Mouse (Mus musculus) spleen, adult 2 months (tissue): ENCODE measurements around the gene Cpeb4.

Experiments used
- CTCF ChIP-seq: fragments of 200-500 bp; IDR thresholded peaks from 2 replicates; pipeline ENCODE4 v1.5.1; 2011; ENCODE audit warnings: mild to moderate bottlenecking, inconsistent platforms; ENCODE audit not compliant: insufficient read depth, insufficient read length, insufficient replicate concordance; ENCODE audit errors: extremely low read depth
- POLR2A ChIP-seq: fragments of 200-500 bp; IDR thresholded peaks from 2 replicates; pipeline ENCODE4 v1.6.1; 2011; ENCODE audit warnings: low read depth, low read length, inconsistent platforms

- TF ChIP-seq POLR2A, result no peak
- no peak for TF ChIP-seq CTCF
Measured at GRCm38 (mm10) chr11:31974132-31974531, 102.1 kb downstream of the Cpeb4 start.
